Mouse (Mus musculus): ENCODE data around the gene Plxna2. TPM values are rescaled to one million over a fixed set of nuclear protein-coding genes. Genes with fewer than 3 reads are reported as not detected.

Gene Plxna2
- total RNA-seq, 2 experiments from 2014 or later = 65.0 to 73.0 TPM

DNA sequence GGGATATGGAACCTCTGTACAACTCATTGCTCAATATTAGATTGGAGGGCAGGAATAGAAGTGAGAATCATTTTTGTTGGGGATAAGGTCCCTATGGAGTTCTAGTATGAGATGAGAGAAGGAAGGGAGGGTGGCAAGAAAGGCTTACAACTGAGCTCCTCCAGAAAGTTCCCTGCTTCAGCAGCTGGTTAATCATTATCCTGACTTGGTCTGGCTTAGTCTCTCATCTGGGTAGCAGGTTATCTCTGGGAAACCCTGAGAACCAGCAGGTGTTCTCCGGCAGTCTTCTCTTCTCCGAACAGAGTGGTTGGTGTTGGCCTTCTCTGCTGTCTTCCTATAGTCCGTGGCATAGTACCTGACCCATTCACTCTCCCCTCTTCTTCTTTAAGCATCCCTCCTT, 5.6 kb downstream of the Plxna2 start:
- no peak for DNase-seq

DNA sequence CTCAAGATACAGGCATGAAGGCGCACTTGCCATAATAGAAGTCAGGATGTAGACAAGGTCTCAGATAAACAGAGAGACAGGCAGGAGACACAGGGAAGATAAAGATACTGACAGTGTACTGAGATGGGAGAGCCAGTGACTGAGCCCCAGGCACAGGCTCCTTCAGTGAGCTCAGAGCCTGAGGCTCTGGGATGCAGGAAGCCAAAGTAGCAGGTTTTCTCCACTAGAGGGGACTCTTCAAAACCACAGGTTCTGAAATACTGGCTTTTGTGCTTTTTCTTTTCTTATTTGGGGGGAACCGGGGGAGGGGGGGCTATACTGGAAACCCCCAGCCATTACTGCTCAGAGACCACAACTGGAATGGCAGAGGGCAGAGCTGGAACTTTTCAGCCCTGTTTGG, 6.4 kb downstream of the Plxna2 start:
- DNase-seq = no peak

GRCm38 (mm10) chr1:194624973-194625372, 7.0 kb downstream of the Plxna2 start:
- DNase-seq = no peak

- DNase-seq = no peak
Measured at GRCm38 (mm10) chr1:194626109-194626508, 8.1 kb downstream of the Plxna2 start.

DNA sequence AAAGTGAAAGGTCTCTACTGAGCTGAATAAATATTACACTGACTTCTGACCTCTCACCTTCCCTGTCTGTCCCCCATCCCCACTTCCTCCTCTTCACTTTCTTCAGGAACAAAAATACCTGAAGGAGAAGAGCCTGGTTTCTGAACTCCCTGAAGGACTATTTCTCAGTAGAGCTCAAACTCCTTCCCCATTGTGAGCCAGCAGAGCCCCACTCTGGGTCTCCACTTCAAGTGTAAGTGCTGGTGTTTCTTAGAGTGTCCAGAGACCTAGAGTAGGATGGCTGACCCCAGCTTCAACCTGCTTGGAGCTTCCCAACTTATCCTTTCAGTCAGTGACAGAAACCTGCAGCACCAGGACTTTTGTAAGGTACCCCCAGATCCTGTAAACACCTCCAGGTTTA, 9.3 kb downstream of the Plxna2 start:
- no peak for DNase-seq

- no peak for DNase-seq
Measured at GRCm38 (mm10) chr1:194629135-194629689, 11.2 kb downstream of the Plxna2 start.

GRCm38 (mm10) chr1:194630498-194631056, 12.6 kb downstream of the Plxna2 start:
- DNase-seq = no peak

DNA sequence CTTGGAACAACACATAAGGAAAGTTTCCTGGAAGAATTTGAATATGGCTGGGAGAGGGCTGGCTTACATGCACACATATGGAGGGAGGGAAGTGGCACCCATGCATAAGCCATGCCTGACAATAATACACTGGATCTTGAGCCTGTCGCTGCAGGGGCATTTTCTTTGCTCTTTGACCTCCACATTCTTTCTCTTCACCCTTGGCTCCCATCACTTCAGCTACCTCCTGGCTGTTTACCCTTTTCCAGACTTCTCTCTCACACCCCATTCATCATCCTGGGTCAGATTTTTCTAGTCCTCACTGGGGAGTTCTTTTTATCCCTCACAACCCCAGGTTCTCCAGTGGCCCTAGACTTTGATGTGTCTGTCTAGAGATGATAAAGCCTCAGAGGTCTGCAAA, 13.6 kb downstream of the Plxna2 start:
- DNase-seq = no peak

DNA sequence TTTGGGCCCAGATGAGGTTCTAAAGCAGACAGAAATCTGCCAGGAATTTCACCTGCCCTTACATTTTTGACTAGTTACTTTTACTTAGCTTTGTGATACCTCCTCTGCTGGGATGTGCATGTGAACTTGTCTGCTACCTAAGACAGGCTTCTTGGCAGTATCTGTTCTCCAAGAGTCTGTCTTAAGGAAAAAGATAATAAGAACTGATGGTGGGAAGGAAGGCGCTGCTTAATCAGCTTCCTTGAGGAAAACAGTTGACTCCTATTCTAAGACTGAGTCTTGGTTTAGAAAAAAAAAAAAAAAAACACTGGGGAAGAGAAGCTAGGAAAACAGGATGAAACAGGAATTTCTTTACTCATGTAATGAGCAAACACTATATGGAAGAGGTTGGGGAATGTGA, 14.0 kb downstream of the Plxna2 start:
- no peak for DNase-seq

DNA sequence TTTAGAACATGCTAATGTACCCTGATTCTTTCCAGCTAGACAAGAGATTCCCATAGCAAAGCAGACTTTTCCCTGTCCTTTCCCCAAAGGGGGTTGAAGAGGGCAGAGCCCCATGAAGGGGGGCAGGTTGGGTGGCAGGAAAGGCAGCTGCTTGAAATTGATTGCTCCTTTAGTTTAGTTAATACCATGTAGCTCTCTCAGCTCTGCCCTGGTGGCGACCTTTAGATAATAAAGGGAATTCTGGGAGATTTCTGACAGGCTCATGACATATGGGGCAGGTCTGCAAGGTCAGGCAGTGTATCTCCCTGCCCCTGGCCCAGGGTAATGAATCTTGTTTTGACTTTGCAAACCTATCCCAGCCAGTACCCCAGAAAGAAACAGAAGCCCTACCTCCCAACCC, 17.4 kb downstream of the Plxna2 start:
- DNase-seq = no peak

DNA sequence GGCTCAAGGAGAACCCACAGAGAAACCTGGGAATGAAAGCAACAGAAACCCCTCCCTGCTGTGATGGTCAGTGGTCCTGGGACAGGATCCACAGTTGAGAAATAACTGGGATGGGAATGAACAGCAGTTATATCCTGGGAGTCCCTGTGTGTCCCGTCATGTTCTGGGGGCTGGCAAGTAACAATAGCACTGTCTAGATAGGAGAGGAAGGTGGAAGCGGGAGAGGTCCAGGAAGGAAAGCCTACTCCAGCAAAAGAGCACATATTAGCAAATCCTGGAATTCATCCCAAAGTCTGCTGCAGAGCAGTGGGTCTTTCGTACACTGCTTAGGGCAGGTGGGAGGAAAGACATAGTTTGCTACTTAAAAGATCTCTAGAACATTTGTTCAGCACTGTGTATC, 17.9 kb downstream of the Plxna2 start:
- DNase-seq = no peak

- no peak for DNase-seq
Measured at GRCm38 (mm10) chr1:194637391-194638304, 19.6 kb downstream of the Plxna2 start.

GRCm38 (mm10) chr1:194641601-194642301, 23.7 kb downstream of the Plxna2 start:
- no peak for DNase-seq

DNA sequence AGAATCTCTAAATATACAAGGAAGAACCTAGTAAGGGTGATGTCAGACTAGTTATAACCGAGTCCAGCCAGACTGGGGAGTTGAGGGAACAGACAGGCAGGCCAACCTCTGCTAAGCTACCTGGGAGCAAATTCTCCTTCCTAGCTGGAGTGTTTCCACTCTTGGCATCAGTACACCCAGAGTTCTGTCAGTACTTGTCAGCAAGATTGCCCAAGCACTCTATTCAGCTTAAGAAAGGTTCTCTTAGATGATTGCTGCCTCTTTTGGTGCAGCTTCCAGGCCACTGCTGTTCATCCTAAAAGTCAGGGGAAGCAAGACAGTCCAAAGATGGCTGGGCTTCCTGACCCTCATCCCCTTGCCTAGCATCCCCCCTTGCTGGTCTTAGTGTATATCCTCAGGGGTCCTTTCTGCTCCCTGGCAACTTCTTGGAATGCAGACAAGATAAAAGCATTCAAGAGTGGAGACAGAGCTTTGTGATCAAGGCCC, 24.3 kb downstream of the Plxna2 start:
- DNase-seq = no peak

DNA sequence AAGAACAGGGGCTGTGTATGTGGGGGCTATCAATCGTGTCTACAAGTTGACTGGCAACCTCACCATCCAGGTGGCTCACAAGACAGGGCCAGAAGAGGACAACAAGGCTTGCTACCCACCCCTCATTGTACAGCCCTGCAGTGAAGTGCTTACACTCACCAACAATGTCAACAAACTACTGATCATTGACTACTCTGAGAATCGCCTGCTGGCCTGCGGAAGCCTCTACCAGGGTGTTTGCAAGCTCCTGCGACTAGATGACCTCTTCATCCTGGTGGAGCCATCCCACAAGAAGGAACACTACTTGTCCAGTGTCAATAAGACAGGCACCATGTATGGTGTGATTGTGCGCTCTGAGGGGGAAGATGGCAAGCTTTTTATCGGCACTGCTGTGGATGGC, 25.9 kb downstream of the Plxna2 start:
- no peak for DNase-seq

- no peak for DNase-seq
Measured at GRCm38 (mm10) chr1:194645898-194646297, 27.9 kb downstream of the Plxna2 start.

GRCm38 (mm10) chr1:194650076-194650475, 32.1 kb downstream of the Plxna2 start:
- no peak for DNase-seq

- no peak for DNase-seq
Measured at GRCm38 (mm10) chr1:194650566-194650965, 32.5 kb downstream of the Plxna2 start.

DNA sequence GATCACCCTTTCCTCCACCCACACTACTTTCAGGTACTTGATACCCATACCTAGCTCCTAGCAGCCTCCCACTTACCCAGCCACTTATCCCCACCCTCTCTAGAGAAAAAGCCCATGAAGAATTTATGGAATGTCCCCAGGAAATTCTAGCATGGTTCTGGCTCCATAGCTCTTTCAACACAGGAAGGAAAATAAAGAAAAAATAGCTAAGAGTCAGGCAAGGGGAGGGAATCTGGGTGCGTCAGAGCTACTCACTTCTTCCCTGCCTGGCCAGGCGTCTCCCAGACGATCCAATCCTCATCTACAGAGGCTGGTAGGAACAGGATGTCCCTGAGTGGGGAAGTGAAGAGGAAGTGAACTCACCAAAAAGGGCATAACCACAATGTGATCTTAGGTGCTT, 34.0 kb downstream of the Plxna2 start:
- DNase-seq = no peak

DNA sequence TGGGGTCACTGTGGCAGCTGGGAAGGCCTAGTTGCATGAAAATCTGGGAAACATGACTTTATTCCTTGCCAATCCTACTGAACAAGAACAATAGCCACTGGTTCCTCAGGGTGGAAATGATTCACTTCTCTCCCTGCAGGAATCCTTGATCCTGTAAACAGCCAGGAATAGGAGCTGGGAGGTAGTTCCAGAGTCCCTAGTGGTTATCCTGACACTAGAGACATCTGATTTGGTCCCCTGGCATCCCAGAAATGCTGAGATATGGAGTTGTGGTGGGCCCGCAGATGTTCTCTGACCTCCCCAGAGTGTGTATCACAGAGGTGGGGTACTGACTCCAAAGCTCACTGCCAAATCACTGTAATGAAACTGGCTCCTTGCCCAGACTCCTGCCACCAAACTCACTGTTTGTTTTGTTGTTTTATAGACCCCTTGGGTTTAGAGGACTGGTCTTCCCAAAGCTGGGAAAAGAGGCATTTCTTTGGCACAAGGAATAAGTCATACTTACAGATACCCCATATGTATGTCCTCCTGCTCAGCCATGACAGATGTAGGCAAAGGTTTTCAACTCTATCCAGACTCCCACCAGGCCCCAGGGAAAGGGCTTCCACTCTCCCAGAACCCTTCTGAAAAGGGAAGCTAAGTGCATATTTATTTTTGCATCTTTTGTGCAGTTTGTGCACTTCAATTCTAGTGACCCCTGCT, 40.6 kb downstream of the Plxna2 start:
- no peak for DNase-seq

DNA sequence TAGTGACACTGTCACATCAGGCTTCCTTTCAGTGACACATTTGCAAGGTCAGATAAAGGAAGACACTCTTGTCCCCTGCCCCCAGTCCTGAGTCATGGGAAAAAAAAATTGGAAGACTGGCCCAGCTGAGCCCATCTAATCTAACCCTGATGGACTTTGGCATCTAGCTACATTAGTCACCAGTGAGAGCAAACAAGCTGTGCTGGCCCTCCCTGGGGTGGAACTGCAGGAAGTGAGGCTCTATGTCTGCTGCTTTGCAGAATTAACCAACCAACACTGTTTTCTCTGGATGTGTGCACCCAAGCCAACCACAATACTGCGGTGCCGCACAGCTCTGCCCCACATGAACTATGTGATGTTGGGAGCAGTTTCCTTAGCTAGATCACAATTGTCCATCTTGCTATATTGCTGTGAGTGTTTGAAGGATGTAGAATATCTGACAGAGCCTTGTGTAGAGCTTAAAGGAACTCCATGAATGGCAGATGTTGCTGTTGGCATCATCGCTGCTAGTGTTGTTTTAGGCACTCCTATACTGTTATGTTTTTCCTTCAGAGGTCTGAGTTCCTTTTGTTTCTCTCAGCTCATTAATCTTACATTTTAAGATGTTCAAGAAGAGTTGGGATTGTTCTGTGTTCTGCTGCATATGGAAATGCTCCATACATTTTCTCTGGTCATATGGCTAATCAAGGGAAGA, 42.6 kb downstream of the Plxna2 start:
- no peak for DNase-seq

- DNase-seq = no peak
Measured at GRCm38 (mm10) chr1:194663021-194663420, 45.0 kb downstream of the Plxna2 start.
